26 mouse cellular contexts compared by ENCODE assay signal in the genomic region with DNA sequence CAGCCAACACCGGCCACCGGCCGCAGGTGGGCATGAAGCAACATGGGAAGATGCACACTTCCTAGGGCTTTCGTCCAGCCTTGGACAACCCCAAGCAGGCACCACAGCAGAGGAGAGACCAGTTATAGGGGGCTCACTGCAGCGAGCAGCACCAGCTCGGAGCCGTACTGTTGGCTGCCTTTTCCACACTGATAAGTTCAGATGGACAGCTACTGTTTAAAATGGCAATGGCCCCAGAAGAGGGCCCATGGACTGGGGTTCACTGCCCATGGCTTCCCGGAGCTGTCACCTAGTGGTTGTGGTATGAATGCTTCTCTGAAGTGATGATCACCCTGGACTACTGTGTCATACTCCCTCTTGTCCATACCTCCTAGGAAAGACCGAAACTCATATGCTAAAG.
"Had no signal": no experiment of that assay in that cellular context is flagged by ENCODE, and none has a peak within 500 bp of the region (broad histone marks: within the 10 kb centered on the region; RNA-seq: fewer than 3 reads in every experiment).

No protein-coding gene starts in this region.

- H3K27ac ChIP-seq: limb, embryonic 10.5 days; limb, embryonic 12.5 days; limb, embryonic 13.5 days; limb, embryonic 15.5 days; liver, embryonic 12.5 days; liver, embryonic 13.5 days; liver, embryonic 14.5 days; liver, embryonic 15.5 days; lung, embryonic 15.5 days; macrophage; midbrain, embryonic 10.5 days; midbrain, embryonic 12.5 days; midbrain, embryonic 13.5 days; neural tube, embryonic 12.5 days had no signal

- DNase-seq: liver; liver, embryonic 13.5 days; liver, postnatal 0 days; lung, adult 2 months; lung, embryonic 14.5 days; lung, postnatal 10 days; lung, postnatal 4 days; midbrain, embryonic 14.5 days had no signal

- H3K36me3 ChIP-seq: limb, embryonic 10.5 days; limb, embryonic 12.5 days; limb, embryonic 13.5 days; limb, embryonic 15.5 days; liver, embryonic 12.5 days; liver, embryonic 13.5 days; liver, embryonic 15.5 days; lung, embryonic 15.5 days; midbrain, embryonic 10.5 days; midbrain, embryonic 12.5 days; midbrain, embryonic 13.5 days; neural tube, embryonic 12.5 days had no signal

- H3K4me2 ChIP-seq: limb, embryonic 12.5 days; limb, embryonic 13.5 days; limb, embryonic 15.5 days; liver, embryonic 11.5 days; liver, embryonic 12.5 days; liver, embryonic 13.5 days; liver, embryonic 15.5 days; lung, embryonic 14.5 days; lung, embryonic 15.5 days; midbrain, embryonic 12.5 days; midbrain, embryonic 13.5 days; neural tube, embryonic 12.5 days had no signal

- H3K4me1 ChIP-seq: liver, embryonic 12.5 days; liver, embryonic 13.5 days; liver, embryonic 15.5 days; megakaryocyte, embryonic 14.5 days; midbrain, embryonic 10.5 days; midbrain, embryonic 12.5 days; midbrain, embryonic 13.5 days; neural tube, embryonic 12.5 days had no signal

- H3K27me3 ChIP-seq: limb, embryonic 12.5 days; limb, embryonic 13.5 days; limb, embryonic 15.5 days; liver, embryonic 12.5 days; liver, embryonic 13.5 days; liver, embryonic 15.5 days; lung, embryonic 15.5 days; megakaryocyte, embryonic 14.5 days; midbrain, embryonic 12.5 days; midbrain, embryonic 13.5 days; neural tube, embryonic 12.5 days had no signal

- H3K9ac ChIP-seq: limb, embryonic 12.5 days; limb, embryonic 13.5 days; limb, embryonic 15.5 days; liver, embryonic 12.5 days; liver, embryonic 13.5 days; liver, embryonic 14.5 days; liver, embryonic 15.5 days; liver, postnatal 0 days; lung, embryonic 14.5 days; lung, embryonic 15.5 days; midbrain, embryonic 12.5 days; midbrain, embryonic 13.5 days; neural tube, embryonic 12.5 days had no signal

- H3K9me3 ChIP-seq: limb, embryonic 10.5 days; limb, embryonic 12.5 days; limb, embryonic 13.5 days; limb, embryonic 15.5 days; liver, embryonic 12.5 days; liver, embryonic 13.5 days; liver, embryonic 15.5 days; lung, embryonic 15.5 days; megakaryocyte, embryonic 14.5 days; midbrain, embryonic 10.5 days; midbrain, embryonic 12.5 days; midbrain, embryonic 13.5 days; neural tube, embryonic 12.5 days had no signal

- H3K4me3 ChIP-seq: limb, embryonic 10.5 days; limb, embryonic 12.5 days; limb, embryonic 13.5 days; limb, embryonic 15.5 days; liver, embryonic 12.5 days; liver, embryonic 13.5 days; liver, embryonic 15.5 days; lung, embryonic 15.5 days; megakaryocyte, embryonic 14.5 days; midbrain, embryonic 10.5 days; midbrain, embryonic 12.5 days; midbrain, embryonic 13.5 days; myocyte; neural tube, embryonic 12.5 days had no signal

- ATAC-seq: liver, embryonic 12.5 days; liver, postnatal 0 days; lung, postnatal 0 days; midbrain, embryonic 13.5 days; midbrain, embryonic 16.5 days had no signal
